Mouse (Mus musculus): ENCODE measurements around the gene Ptpn12. TPM values are rescaled to one million over a fixed set of nuclear protein-coding genes. Genes with fewer than 3 reads are reported as not detected.

The Ptpn12 gene
- total RNA-seq, 1 experiment from 2014 or later: 45.5 TPM

DNA sequence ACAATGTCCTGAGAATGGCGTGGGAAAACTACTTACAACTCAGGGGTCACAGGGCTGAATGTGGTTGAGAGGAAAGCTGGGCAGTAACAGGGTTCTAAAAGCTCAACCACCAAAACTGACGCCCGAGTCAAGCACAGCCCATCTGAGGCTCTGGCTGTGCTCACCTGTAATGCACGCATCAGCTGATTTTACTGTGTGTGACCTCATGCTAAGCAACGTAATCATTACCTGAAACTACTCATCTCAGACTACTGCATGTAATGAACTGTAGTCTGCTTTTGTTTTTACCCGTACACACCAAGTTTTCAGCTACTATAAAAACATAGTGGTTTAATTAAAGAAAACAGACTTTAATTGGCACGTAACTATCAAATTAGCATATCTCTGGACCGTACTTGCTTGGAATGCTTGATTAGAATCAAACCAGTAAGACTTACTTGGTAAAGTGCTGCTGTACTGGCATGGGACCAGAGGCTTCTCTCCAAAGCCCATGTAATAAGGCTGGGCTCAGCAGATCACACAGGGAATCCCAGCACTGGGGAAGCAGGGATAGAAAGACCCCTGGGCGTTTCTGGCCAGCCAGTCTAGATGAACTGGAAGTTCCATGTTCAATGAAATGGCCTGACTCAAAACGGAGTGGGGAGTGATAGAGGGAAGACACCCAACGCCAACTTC is 22.2 kb downstream of the Ptpn12 start:
- ATAC-seq (replicated peaks; ENCODE audit: low read depth, poor library complexity, severe bottlenecking): no peak

DNA sequence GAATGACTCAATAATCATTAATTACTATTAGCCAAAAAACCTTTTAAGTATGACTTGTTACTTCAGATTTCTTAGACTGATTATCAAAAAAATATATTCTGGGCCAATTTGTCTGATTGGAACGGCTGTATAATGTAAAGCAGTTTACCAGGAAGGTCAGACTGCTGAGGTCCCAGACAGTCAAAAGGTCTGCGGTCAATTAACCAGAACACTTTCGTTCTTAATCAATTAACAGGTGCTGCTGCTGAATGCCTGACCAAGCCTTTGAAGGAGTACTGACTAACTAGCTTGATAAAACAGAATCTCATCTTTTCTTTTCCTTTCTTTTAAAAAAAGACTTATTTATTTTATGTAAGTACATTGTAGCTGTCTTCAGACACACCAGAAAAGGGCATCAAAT is 23.1 kb downstream of the Ptpn12 start:
- no peak for ATAC-seq (replicated peaks; ENCODE audit: low read depth, poor library complexity, severe bottlenecking)

DNA sequence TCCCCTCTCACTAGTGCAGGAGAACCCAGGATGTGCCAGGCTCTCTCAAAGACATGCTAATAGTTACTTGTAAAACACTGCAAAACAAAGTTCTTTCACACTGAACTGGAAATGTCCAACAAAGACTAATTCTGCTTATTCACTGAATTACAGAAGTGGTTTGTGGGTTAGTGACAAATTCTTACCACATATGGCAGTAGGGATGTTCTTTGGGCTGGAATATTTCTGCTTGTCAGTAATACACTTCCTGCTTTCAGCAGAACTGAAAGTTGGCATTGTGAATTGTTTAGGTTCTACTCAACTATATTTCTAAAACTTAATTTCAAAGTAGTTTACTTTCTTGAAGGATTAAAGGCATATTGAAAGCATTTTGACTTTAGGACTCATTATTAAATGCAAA is 25.5 kb downstream of the Ptpn12 start:
- ATAC-seq (replicated peaks; ENCODE audit: low read depth, poor library complexity, severe bottlenecking): peak; percentile 98

DNA sequence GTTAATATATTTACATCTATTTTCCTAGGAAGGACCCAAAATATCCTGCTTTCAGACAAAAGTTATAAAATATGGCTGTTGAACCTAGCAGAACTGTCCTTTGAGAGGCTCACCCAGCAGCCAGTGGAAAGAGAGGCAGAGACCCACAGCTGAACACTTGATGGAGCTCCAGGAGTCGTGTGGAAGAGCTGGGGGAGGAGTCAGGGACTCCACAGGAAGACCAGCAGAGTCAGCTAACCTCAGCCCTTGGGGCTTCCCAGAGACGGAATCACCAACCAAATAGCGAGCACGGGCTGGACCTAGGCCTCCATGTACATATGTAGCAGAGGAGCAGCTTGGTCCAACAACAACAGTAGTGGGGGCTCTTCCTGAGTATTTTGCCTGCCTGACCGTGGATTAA is 38.6 kb downstream of the Ptpn12 start:
- peak; percentile 92 for ATAC-seq (replicated peaks; ENCODE audit: low read depth, poor library complexity, severe bottlenecking)

DNA sequence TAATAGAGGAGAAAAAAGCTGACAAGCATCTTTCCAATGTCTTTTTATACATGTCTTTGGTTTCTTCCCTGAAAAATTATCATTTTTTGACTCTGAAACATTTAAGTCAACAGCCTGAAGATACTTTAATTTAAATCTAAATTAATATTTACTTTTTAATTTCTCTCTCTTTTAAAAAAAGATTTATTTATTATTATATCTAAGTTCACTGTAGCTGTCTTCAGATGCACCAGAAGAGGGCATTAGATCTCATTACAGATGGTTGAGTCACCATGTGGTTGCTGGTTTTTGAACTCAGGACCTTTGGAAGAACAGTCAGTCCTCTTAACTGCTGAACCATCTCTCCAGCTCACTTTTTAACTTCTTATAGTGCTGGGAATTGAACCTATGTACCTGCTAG is 44.8 kb downstream of the Ptpn12 start:
- no peak for ATAC-seq (replicated peaks; ENCODE audit: low read depth, poor library complexity, severe bottlenecking)

DNA sequence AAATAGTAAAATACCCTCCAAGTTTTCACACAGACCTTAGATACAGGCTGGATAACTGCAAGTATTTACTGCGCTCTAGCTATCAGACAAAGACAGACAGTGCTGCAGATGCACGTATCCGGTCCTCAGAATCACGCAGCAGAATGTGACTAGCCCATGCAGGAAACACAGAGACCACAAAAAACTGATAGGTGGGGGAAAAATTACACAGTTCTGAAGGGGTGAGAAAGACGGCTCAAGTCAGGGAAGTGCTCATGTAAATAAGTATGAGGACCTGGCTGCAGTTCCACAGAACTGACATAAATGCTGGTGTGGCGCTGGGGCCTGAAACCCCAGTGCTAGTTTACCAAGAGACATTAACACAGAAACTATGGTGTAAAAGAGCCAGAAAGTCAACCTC is 53.0 kb downstream of the Ptpn12 start:
- ATAC-seq (replicated peaks; ENCODE audit: low read depth, poor library complexity, severe bottlenecking): peak; percentile 94

DNA sequence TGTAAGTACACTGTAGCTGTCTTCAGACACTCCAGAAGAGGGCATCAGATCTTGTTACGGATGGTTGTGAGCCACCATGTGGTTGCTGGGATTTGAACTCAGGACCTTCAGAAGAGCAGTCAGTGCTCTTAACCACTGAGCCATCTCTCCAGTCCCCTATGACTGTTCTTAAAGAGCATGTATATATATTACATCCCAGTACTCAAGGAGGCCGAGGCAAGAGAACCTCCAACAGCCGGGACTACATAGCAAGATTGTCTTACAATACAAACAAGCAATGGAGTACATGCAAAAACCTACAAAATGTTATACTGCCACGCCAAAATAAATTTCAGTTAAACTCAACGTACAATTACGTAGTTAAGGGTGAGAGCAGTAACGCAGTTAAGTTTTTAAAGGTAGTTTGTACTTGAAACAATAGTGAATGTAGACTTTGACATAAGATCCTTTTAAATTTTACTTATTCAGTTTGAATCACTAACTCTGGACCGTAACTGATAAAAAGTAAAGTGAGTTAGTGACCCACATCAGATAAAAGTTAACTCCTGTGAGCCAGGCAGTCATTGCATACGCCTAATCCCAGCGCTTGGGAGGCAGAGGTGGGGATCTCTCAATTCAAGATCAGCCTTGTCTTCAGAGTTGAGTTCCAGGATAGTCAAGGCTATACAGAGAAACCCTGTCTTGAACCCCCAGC is 53.9 kb downstream of the Ptpn12 start:
- peak; percentile 2; the same call in 1 of the 2 replicates for ATAC-seq (replicated peaks; ENCODE audit: low read depth, poor library complexity, severe bottlenecking)

DNA sequence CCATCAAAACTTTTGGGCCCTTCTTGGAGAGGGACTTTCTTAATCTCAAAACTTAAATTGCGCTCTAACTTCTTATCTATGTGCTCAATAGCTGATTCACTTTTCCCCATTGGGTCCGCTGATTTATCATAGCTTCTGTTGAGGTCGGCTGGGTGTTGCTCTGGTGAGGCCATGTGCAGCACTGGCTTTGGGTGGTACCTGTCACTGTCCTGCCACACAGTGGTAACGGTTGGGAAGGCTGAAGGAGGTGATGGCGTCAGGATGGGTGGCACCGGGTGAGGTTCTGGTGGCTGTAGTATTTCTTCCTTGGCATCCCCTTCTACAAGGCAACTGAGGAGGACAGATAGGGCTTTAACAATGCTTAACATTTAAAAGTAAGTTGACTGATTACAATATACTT is 57.3 kb downstream of the Ptpn12 start:
- no peak; the same call in 1 of the 2 replicates for ATAC-seq (replicated peaks; ENCODE audit: low read depth, poor library complexity, severe bottlenecking)

DNA sequence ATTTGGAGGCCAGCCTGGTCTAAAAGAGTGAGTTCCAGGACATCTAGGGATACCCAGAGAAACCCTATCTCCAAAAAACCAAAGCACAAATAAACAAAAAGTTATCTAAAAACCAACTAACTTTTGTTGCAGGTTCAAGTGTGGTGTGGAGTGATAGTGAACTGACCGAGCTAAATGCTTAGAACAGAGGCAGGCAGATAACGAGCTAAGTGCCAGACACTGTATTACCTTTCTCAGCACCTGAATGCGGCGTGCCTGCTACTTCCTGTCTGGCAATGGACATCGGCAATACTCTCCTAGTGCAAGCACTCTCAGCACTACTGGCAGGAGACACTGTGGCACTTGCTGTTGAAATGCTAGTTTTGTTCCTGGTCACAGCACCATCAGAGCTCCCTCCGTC is 58.2 kb downstream of the Ptpn12 start:
- no peak; the same call in 1 of the 2 replicates for ATAC-seq (replicated peaks; ENCODE audit: low read depth, poor library complexity, severe bottlenecking)

DNA sequence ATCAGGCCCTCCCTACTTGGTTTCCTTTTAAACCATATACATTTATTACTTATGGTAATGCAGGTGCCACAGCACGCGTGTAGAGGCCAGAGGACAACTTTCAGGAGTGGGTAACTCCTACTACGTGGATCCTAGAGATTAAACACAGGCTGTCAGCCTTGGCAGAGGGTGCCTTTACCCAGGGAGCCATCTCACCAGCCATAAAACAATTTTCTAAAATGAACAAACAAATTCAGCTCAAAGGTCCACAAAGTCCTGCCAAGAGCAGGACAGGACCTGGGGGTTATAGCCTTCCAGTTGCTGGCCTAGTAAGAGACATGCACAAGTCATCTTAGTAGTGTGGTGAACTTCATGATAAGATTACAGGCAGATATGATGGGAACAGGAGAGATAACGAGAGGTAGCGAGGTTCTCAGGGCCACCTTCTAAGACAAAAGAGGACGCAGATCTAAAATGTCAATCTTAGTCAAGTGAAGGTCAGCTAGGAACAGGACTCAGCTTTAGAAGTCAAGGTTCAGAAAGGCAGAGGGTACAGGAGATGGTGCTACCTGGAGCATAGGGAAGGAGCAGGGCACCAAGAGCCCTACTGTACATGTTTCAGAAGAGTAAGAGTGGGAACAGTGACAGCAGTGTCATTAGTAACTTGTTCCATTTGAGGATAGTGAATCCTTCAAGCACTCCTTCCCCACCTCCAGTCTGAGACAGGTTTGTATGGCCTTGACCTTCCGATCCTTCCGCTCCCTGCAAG is 65.5 kb downstream of the Ptpn12 start:
- ATAC-seq (replicated peaks; ENCODE audit: low read depth, poor library complexity, severe bottlenecking): no peak

DNA sequence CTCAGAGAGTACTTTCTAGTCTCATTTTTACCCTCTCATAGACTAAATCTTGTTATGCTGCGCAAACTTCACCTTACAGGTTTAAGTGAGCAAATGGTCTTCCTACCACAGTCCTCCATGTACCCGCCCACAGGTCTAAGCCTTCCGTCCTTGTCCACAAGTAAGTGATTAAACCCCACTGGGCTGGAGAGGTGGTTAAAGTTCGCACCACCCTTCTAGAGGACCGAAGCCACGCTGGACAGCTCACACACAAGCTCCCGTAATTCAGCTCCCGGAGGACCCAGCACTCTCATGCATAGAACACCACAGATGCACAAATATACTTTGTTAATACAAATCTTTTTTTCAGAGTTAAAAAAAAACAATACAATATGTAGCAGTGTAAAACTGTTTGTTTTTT is 69.4 kb downstream of the Ptpn12 start:
- ATAC-seq (replicated peaks; ENCODE audit: low read depth, poor library complexity, severe bottlenecking): no peak

DNA sequence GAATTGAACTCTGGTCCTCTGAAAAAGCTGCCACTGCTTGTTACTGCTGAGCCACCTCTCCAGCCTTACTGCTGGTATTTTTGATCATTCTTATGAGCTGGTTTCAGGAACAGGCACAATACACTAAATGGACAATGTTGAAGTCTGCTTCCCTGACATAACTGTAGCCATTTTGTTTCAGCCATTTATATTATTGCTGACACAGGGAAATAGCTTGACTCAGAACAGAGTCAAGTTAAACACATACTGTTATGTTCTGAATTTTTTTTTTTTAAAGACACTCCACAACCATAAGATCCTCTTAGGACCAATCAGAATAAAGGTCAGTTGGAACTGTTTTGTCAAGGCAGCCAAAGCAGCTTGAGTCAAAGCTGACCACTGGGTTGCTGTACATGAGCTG is 72.2 kb downstream of the Ptpn12 start:
- ATAC-seq (replicated peaks; ENCODE audit: low read depth, poor library complexity, severe bottlenecking): no peak

DNA sequence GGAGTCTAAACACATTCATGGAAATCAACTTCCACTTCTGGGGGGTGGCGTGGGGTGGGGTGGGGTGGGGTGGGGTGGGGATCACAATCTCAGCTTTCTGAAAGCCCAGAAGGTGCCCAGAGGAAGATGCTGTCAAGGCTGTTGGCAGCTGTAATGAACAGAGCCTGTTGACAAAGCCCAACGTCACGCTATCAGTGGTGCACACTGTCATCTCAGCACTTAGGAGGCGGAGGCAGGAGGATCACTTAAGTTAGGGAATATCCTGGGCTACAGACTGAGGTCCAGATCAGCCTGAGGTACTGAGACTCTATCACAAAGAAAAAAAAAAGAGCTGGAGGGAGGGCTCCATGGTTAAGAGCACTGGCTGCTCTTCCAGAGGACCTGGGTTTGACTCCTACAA is 81.0 kb downstream of the Ptpn12 start:
- no peak for ATAC-seq (replicated peaks; ENCODE audit: low read depth, poor library complexity, severe bottlenecking)

DNA sequence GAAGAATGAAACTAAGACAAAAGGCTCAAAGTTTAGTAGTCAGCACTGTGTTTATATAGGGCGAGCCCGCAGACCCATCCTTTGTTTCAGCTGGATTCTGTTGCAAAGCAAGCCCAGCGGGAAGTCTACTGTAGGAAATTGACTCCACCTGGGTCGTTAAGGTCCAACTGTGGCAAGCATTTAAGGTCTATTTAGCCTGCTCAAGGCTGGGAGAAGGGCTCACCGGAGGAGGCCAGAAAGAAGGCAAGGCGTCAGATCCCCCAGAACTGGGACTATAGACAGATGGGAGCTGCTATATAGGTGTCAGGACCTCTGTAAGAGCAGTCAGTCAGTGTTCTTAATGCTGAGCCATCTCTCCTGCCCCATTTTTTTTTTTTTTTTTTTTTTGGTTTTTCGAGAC is 81.7 kb downstream of the Ptpn12 start:
- ATAC-seq (replicated peaks; ENCODE audit: low read depth, poor library complexity, severe bottlenecking): no peak

DNA sequence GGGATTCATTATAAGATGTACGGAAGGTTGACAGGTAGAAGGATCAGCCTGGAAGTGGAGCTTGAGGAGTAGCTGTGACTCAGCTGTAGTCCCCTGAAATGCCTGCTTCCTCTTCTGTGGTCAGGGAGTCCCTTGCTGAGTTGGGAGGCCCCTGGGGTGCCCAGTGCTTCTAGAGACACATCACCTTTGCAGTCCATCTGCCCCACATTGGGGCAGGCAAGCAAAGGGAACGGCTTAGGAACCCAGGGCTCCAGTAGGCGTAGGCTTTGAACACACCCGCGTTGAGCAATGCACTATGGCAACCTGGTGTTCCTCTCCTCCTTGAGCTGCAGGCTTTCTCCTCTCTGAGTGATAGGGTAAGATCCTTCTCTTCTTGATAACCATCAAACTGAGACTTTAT is 82.6 kb downstream of the Ptpn12 start:
- peak; percentile 85 for ATAC-seq (replicated peaks; ENCODE audit: low read depth, poor library complexity, severe bottlenecking)

DNA sequence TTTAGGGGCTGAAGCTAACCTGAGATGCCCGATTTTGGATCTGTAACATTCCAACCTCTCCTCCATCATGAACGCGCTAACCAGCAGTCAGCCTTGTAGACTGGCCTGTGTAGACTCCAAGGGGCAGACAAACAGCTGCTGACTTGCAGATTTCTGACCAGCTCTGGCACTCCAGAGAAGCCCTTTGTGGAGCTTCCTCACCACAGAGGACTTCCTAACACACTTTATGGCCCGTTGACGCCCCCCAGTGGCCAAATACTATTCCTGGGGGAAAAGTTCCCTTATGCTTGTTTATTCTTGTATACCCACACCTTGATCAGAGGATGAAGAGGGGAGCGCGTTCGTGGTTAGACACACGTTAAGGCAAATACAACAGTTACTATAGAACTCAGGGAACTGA is 86.7 kb downstream of the Ptpn12 start:
- peak; percentile 49 for ATAC-seq (replicated peaks; ENCODE audit: low read depth, poor library complexity, severe bottlenecking)

DNA sequence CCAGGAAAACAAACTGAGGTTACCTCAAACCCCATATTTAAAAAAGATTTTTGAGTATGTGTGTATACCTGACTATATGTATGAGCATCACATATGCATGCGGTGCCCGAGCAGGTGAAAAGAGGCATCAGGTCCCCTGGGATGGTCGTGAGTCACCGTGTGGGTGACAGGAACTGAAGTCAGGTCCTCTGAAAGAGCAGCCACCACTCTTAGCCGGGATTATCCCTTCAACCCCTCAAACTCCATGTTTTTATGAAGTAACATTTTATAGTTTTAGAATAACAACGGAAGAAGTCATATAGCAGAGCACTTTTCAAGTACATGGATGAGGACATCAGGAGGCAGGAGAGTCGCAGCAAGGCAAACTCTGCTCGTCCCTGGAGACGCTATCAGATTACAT is 87.2 kb downstream of the Ptpn12 start:
- no peak for ATAC-seq (replicated peaks; ENCODE audit: low read depth, poor library complexity, severe bottlenecking)

DNA sequence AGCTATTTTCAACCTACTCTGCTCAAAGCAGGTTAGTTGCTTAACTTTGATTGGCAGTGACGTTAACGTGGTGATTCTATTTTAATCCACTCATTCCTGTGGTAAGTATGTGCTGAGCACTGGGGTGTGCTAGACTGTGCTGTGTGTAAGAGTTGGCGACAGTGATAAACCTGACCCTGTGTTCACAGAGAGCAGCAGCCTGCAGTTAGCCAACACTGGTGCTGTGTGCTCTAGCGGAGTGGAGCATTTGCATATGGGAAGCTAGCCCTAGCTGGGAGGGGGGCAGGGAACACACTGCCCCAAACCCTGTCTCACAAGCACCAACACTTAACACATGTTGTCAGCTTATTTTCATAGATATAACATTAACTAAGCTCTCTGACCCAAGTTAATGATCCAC is 87.8 kb downstream of the Ptpn12 start:
- ATAC-seq (replicated peaks; ENCODE audit: low read depth, poor library complexity, severe bottlenecking): peak; percentile 83

DNA sequence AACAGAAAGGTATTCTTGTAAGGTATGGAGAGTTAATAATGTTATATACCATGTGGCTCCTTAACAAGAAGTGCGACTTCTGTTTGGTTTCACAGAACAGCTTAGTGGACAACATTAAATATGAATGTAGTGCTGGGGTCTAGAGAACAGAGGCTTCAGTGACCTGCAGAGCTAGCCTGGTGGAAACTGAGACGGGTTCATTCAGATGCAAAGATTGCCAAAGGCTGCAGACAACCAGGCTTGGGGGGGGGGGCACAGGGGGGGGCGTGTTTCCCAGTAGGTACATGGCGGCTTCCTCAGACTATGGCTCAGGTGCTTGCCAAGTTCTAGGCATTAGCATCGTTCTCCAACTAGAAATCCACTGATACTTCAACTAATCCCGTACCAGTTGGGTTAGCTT is 91.3 kb downstream of the Ptpn12 start:
- no peak for ATAC-seq (replicated peaks; ENCODE audit: low read depth, poor library complexity, severe bottlenecking)

DNA sequence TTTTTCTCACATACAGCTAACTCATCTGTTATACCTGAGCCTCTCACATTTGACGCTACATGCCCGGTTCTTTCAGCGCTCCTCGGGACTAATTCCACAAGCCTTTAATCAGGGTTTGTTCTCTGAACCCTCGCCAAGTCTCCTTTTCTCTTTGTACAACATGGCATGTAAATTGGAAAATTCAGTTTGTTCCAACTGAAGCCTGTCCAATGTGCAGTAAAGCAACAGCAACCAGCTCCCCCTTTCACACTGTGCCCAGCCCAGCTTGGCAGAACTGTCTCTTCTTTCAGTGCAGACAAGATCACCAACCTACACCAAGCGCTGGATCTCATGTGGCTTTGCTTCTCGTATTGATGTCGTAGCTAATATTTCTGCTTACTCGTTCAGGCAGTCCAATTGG is 92.4 kb downstream of the Ptpn12 start:
- ATAC-seq (replicated peaks; ENCODE audit: low read depth, poor library complexity, severe bottlenecking): no peak

DNA sequence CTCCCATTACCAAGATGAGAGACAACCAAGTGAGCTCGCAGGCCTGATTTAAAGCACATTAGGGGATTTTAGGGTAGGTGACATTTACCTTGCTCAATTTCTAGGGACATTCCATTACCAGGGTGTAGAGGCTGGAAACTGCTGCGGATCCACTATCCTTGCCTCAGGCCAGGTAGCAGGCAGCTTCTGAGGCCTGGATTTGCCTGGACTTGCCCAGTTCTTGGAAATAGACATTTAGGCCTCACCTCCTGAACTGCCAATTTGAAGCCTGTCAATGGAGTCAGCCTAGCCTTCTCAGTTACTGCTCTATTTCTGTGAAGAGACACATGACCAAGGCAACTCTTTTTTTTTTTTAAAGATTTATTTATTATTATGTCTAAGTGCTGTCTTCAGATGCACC is 94.8 kb downstream of the Ptpn12 start:
- ATAC-seq (replicated peaks; ENCODE audit: low read depth, poor library complexity, severe bottlenecking): no peak

Data from common myeloid progenitor, adult 5-6 weeks (primary cell).